Mouse (Mus musculus) bone marrow, adult 2 months (tissue): ENCODE data around the gene Fntb. TPM values are rescaled to one million over a fixed set of nuclear protein-coding genes. Genes with fewer than 3 reads are reported as not detected.
A peak's percentile ranks its signal among the peaks of the same experiment; 100 is the strongest.

ENCODE experiments used
- H3K27ac ChIP-seq: fragments of 200-500 bp; 2 replicates; pipeline ENCODE4 v1.5.1; 2012; ENCODE audit warnings: low read depth, mild to moderate bottlenecking, control low read depth, inconsistent platforms, low read length; ENCODE audit not compliant: control insufficient read depth, poor library complexity, insufficient read depth
- H3K4me1 ChIP-seq: fragments of 200-500 bp; 2 replicates; pipeline ENCODE4 v1.6.1; 2011; ENCODE audit warnings: low read length; ENCODE audit not compliant: control insufficient read depth, insufficient read depth
- H3K4me3 ChIP-seq: fragments of 200-500 bp; replicated peaks from 2 replicates; pipeline ENCODE3; 2011; ENCODE audit warnings: mild to moderate bottlenecking, low read depth, low read length, control low read depth; ENCODE audit not compliant: control insufficient read depth
- CTCF ChIP-seq: fragments of 200-500 bp; IDR thresholded peaks from 2 replicates; pipeline ENCODE4 v1.5.1; 2011; ENCODE audit warnings: low read length, control low read depth; ENCODE audit not compliant: control insufficient read depth, insufficient read depth
- POLR2A ChIP-seq: fragments of 200-500 bp; IDR thresholded peaks from 2 replicates; pipeline ENCODE4 v1.6.1; 2011; ENCODE audit warnings: low read depth, mild to moderate bottlenecking, control low read depth, low read length, borderline replicate concordance; ENCODE audit not compliant: control insufficient read depth
- WGBS: fragments of 180-500 bp; shearing (Covaris S2); methylation state at CpG from one replicate; pipeline ENCODE4 v1.1.7; 2018; 5-methylcytosine and 5-hydroxymethylcytosine counted together
- polyA plus RNA-seq: library from polyadenylated mRNA; stranded (reverse); fragments of >200 nt; gene quantifications from 2 replicates; pipeline ENCODE4 v1.2.4, GENCODE M21; 2011; ENCODE audit warnings: low replicate concordance; ENCODE audit not compliant: missing spikeins, insufficient read depth, insufficient read length

Gene Fntb
- polyA plus RNA-seq, 1 experiment = 15.7 TPM

GRCm38 (mm10) chr12:76803700-76804252 lies 38.4 kb downstream of the Fntb start:
- TF ChIP-seq POLR2A (no peak), CTCF (peak; percentile 39; the same call in 1 of the 2 replicates)
- Histone ChIP-seq H3K27ac (no peak overlapping the region), H3K4me3 (no peak overlapping the region), H3K4me1 (no peaks in the 10 kb centered on the region)
- WGBS = 55% methylated on average over 7 of the region's 7 CpGs

- H3K4me1 ChIP-seq = no peaks in the 10 kb centered on the region; the same call in 1 of the 2 replicates
- TF ChIP-seq POLR2A (no peak), CTCF (no peak)
- no peak overlapping the region for H3K4me3 ChIP-seq
- no peak overlapping the region for H3K27ac ChIP-seq
- 86% methylated on average over 10 of the region's 10 CpGs for WGBS
Observed at GRCm38 (mm10) chr12:76805056-76805811, 39.8 kb downstream of the Fntb start.

DNA sequence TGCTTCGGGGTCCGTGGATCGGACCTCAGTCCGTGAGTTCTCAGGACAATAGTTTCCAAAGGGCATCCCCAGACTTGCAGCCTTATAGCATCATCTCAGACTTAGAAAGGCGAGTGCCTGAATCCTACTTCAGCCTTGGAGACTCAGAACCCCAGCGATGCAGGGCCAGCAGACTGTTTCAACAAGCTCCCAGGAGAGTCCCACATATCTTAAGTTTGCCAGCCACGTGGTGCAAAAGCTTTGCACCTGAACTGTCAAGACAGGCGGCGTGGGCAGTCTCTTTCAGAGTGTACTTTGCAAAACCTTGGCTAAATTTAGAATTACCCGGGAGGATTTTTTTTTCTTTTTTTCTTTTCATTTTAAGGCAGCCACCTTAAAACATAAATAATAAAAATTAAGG lies 42.4 kb downstream of the Fntb start:
- H3K27ac ChIP-seq = no peak overlapping the region
- H3K4me3 ChIP-seq = no peak overlapping the region
- TF ChIP-seq POLR2A (no peak), CTCF (no peak)
- 74% methylated on average over 10 of the region's 10 CpGs for WGBS
- H3K4me1 ChIP-seq = no peaks in the 10 kb centered on the region; the same call in 1 of the 2 replicates

DNA sequence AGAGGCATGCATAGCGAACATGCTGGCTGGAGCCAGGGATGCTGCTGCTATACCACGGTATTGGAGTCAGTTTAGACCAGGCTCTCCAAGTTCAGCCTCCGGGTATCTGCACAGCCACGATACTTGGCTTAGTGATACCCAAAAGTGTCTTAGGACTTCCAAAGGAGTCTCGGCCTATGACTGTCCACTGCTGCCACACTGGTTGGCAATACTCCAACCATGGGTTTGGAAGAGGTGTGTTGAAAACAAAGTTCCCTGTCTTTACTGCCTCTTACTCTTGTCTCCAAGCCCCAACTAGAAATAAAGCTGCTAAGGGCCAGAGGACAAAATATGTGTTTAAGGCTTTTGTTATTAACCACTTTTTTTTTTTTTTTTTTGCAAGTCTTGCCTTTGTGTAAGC lies 45.1 kb downstream of the Fntb start:
- no peak for TF ChIP-seq POLR2A
- no peak for TF ChIP-seq CTCF
- H3K27ac ChIP-seq = no peak overlapping the region
- no peak overlapping the region for H3K4me3 ChIP-seq
- 76% methylated on average over 5 of the region's 5 CpGs for WGBS
- H3K4me1 ChIP-seq = peaks cover 1% of the 10 kb centered on the region; the same call in 1 of the 2 replicates

DNA sequence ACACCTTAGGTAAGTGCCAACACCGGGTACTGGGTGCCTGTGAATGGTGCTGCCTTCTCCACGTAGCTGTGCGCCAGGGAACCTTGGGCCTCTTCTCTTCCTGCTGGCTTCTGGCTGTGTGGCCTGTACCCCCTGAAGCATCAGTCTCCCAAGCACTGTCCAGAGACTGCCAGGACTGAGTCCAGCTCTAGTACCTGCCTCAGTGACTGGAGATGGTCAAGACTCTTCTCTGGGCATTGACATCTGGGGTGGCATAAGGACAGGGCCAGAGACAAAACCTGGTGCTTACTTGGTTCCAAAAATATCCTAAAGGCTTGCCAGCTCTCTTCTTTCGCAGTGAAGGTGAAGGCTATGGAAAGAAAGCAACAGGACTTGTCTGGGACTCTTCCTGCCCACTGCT lies 45.6 kb downstream of the Fntb start:
- H3K4me3 ChIP-seq = no peak overlapping the region
- WGBS = 82% methylated on average over 4 of the region's 4 CpGs
- TF ChIP-seq POLR2A = no peak
- TF ChIP-seq CTCF = no peak
- peaks cover 1% of the 10 kb centered on the region; the same call in 1 of the 2 replicates for H3K4me1 ChIP-seq
- H3K27ac ChIP-seq = no peak overlapping the region

GRCm38 (mm10) chr12:76813543-76813942 lies 48.2 kb downstream of the Fntb start:
- Histone ChIP-seq H3K4me1 (peaks cover 1% of the 10 kb centered on the region; the same call in 1 of the 2 replicates), H3K4me3 (no peak overlapping the region), H3K27ac (no peak overlapping the region)
- 20% methylated on average over 10 of the region's 10 CpGs for WGBS
- TF ChIP-seq CTCF (no peak), POLR2A (no peak)

- Histone ChIP-seq H3K4me3 (no peak overlapping the region), H3K4me1 (peaks cover 1% of the 10 kb centered on the region; the same call in 1 of the 2 replicates), H3K27ac (no peak overlapping the region)
- TF ChIP-seq POLR2A = no peak
- TF ChIP-seq CTCF = no peak
- WGBS = 57% methylated on average over 2 of the region's 2 CpGs
Observed at GRCm38 (mm10) chr12:76814120-76814519, 48.7 kb downstream of the Fntb start.

DNA sequence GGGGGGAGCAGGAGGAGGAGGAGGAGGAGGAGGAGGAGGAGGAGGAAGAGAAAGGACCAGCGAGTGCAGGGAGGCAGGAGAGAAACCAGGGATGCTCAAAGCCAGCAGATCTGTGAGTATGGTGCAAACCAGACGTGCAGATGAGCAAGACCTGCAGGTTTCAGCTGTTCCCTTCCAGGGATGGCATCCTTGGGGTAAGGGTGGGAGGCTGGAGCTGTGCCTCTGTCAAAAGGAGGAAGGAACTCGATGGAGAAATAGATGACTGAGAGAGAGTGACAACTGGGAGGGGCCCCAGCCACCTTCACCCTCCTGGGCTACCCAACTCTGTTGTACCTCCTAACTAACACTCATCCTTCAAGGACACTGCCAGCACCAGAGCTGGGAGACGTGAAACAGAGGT lies 51.3 kb downstream of the Fntb start:
- peaks cover 1% of the 10 kb centered on the region; the same call in 1 of the 2 replicates for H3K4me1 ChIP-seq
- TF ChIP-seq POLR2A = no peak
- no peak for TF ChIP-seq CTCF
- 24% methylated on average over 4 of the region's 4 CpGs for WGBS
- no peak overlapping the region for H3K27ac ChIP-seq
- H3K4me3 ChIP-seq = no peak overlapping the region

DNA sequence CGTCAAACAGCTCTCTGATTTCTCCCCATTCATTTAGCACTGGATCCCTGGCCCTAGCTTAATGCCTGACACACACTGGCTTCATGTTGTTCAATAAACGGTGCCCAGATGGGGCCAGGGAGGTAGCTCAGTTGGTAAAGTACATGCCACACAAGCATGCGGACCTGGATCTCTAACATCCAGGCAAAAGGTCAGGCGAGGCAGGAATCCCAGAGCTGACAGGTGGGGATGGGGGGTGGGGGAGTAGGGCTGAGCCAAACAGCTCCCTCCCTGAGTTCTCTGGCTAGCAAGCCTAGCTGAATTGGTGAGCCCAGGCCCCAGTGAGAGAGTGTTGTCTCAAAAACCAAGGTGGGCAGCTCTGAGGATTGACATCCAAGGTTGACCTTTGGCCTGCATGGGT lies 51.8 kb downstream of the Fntb start:
- Histone ChIP-seq H3K27ac (no peak overlapping the region), H3K4me3 (no peak overlapping the region), H3K4me1 (peaks cover 1% of the 10 kb centered on the region; the same call in 1 of the 2 replicates)
- TF ChIP-seq POLR2A (no peak), CTCF (no peak)
- WGBS = 66% methylated on average over 4 of the region's 4 CpGs
